Mouse (Mus musculus) WW6 (cell line): Measurements from ENCODE around the gene Anapc5.
A peak's percentile ranks its signal among the peaks of the same experiment; 100 is the strongest.

Experiments used
- DNase-seq: peaks from one replicate; pipeline ENCODE4 v3.0.0-alpha.2; 2013; ENCODE audit warnings: low read depth, low spot score

The Anapc5 gene

DNA sequence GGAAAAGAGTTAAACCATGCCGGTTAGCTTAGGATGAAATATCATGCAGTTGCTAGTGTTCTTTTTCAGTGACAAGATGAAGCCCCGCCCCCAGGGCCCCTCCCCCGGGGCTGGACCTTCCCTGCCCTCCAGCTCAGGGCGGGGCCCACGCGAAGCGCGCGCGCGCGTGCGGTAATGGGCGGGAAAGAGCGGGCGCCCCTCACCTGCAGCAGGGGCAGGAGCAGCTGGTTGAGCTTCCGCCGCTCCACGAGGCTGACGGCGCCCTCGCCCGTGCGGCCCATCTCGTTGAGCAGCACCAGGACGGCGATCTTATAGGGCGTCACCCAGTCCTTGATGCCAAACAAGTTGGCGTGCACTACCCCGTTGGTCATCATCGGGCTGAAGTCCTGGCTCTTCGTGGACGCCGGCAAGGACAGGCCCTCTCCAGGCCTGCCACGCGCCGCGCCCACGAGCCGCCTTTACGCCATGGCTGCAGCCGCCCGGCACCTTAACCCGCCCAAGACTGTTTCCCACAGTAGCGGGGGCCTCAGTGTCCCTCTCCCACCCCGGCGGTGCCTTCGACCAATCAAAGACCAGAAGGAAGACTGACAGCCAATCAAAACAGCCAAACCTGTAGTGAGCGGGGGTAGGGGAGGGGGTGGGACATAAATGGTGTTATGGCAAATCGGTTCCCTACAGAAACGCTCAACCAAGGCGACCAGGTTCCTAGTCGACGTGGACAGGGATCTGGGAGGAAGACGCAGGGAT lies at the start of gene Anapc5:
Anapc5 (minus strand) TSS at position 563 of the 747 bp plus-strand sequence.
- peak; percentile 90 for DNase-seq

DNA sequence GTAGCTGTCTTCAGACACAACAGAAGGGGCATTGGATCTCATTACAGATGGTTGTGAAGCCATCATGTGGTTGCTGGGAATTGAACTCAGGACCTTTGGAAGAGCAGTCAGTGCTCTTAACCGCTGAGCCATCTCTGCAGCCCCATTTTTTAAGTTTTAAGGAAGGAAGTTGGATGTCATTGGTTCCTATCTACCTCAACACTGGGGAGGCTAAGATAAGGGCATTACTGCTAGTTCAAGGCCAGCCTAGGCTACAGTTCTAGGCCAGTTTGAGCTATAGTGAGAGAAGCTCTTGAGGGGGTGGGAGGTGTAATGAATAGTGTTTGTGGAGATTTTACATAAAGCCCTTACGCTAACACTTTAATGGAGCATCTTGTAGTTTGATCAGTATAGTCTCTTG lies 41.9 kb upstream of the Anapc5 start:
- no peak for DNase-seq

- no peak for DNase-seq
Measured at GRCm38 (mm10) chr5:122855858-122856257, 34.7 kb upstream of the Anapc5 start.

- no peak for DNase-seq
Measured at GRCm38 (mm10) chr5:122852611-122853010, 31.5 kb upstream of the Anapc5 start.

DNA sequence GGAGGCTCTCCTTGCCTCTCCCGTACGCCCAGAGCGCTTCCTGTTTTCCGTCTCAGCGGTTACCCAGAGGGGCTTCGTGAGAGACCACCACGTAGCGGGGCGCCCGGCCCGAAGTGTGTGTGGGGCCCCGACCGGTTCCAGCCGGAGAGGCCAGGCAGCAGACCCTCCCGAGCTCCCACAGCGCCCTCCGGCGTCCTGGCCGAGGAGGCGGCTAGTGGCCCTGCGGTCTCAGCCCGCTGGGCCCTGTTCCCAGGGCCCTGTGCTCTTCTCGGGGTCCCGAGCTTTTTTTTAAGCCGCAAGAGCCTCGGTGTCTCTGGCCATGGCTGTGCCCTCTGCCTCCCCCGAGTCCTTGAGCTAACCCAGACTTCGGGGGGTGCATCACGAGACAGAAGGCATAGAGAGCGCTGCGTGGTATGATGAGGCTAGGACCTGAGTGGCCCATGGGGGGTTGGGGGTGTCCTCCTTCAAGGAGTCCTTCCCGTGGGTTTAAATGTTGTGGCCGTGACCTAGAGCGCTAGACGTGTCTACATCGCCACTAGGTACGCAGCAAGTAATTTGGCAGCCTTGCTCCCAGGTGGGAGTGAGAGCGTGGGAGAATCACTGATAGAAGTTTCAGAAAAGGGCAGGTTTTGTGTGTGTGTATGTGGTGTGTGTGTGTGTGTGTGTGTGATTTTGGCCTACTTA lies 29.3 kb upstream of the Anapc5 start:
- DNase-seq: no peak

- peak; percentile 93 for DNase-seq
Measured at GRCm38 (mm10) chr5:122849521-122850318, 28.6 kb upstream of the Anapc5 start, which contains the start of gene Rnf34. Rnf34 (plus strand) TSS chr5:122850048.

GRCm38 (mm10) chr5:122843799-122844198 lies 22.7 kb upstream of the Anapc5 start:
- no peak for DNase-seq

DNA sequence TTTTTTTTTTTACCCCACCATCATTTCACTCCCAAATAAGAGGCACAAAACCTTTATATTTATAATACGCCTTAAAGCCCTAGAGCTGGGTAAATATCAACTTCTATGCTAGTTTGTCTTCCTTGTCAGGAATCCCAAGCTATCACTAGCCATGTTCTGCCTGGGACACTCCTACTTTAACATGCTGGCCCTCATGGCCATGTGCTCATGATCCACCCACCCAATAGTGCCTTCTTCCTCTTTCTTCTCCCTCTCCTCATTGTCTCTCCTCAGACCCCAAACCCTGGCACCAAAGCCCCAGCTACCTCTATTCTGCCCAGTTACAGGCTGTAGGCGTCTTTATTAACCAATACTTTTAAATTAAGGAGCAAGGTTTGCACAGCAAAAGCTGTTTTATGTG lies 20.0 kb upstream of the Anapc5 start:
- DNase-seq: no peak

DNA sequence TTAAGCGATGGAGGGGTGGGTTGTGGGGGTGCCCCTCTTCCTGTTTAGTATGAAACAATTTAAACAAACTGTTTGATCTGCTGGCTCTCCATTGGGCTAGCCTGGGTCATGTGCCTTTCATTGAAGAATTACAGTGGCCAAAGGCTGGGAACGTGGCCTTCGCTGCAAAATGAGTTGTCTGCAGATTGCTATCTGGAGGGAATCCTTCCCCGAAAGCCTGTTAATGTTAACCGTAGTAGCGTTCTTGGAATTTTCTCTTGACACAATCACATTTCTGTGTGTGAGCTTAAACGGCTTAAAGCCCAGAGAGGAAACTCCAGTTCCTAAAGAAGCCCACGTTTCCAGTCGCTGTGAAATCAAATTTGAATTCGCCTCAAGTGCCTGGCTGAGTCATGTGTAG lies 11.9 kb upstream of the Anapc5 start:
- no peak for DNase-seq

- DNase-seq: no peak
Measured at GRCm38 (mm10) chr5:122832536-122832935, 11.4 kb upstream of the Anapc5 start.

DNA sequence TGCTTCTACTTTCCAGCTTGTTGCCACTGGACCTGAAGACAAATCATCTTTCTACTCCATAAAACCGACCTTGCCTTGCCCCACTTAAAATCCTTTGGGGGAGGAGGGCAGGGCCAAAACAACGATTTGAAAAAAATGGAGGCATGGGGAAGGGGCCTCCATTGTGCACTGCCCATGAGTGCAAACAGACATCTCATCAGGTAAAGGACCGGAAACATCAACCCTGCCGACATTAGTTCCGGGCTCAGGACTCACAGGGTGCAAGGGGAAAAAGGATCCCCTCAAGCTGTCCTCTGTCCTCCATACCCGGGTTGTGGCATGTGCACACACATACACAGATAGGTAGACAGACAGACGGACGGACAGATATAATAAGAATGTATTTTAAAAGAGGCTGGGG lies 4.0 kb upstream of the Anapc5 start:
- peak; percentile 42 for DNase-seq

- no peak for DNase-seq
Measured at GRCm38 (mm10) chr5:122824450-122824849, 3.3 kb upstream of the Anapc5 start.

DNA sequence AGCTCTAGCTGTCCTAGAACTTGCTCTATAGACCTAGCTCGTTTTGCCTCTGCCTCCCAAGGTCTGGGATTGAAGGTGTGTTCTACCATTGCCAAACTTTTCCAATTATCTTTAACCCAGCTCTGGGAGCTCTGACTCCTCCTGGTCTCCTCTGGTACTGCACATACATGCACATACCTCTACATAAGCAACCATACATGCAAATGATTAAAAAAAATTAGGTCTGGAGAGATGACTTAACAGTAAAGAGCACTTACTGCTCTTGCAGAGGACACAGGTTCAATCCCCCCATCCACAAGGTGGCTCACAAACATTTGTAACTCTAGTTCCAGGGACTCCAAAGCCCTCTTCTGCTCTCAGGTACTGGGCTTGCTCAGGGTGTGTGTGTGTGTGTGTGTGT lies 2.8 kb upstream of the Anapc5 start:
- DNase-seq: peak; percentile 29

DNA sequence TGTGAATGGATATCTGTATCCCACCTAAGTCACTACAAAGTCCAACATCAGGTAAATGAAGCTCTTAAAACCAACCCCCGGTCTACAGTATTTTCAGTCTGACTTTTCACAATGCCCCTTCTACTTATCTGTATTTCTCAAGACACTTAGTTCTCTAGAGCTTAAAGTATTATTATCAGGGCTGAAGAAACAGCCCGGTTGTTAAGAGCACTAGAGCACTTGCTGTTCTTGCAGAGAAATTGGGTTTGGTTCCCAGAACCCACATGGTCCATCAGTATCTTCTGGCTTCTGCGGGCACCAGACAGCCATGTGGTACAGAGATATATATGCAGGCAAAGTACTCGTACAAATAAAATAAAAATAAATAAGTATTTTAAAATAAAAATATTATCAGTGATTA lies 1.3 kb upstream of the Anapc5 start:
- DNase-seq: no peak

DNA sequence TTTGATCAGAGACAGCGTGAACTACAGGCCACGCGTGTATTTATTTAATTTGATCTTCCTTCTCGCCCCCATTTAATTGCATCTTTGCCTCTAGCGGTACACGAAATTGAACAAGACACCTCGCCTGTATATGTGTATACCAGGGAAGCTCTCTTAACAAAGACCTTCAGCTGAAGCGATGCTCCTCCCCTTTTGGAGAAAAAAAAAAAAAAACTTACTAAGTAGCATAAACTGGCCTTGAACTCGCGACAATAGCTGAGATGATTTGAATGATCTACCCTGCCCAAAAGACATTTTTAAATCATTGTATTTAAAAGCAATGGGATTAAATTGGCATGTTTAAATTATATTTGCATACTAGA lies 366 bp upstream of the Anapc5 start:
- no peak for DNase-seq

GRCm38 (mm10) chr5:122812699-122813098 lies 8.4 kb downstream of the Anapc5 start:
- DNase-seq: no peak

DNA sequence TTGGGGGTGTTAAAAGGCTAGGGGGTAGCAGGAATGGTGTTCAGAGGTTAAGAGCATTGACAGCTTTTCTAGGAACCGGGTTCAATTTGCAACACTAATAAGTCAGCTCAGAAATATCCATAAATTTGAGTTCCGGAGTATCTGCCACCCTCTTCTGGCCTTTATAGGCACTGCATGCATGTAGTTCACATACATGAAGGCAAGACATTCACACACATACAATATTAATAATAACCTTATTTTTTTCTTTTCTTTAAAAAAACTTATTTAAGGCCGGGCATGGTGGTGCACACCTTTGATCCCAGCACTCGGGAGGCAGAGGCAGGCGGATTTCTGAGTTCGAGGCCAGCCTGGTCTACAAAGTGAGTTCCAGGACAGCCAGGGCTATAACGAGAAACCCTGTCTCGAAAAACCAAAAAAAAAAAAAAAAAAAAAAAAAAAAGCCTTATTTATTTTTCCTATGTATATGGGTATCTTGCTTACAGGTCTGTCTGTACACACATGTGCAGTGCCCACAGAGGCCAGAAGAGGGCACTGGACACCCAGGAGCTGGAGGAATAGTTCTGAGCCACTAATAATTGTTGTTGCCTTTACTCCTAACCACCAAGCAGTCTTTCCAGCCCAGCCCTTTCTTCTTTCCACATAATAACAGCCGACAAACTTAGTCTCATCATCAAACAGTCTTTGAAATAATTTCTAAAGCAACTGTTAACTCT lies 9.6 kb downstream of the Anapc5 start:
- no peak for DNase-seq

DNA sequence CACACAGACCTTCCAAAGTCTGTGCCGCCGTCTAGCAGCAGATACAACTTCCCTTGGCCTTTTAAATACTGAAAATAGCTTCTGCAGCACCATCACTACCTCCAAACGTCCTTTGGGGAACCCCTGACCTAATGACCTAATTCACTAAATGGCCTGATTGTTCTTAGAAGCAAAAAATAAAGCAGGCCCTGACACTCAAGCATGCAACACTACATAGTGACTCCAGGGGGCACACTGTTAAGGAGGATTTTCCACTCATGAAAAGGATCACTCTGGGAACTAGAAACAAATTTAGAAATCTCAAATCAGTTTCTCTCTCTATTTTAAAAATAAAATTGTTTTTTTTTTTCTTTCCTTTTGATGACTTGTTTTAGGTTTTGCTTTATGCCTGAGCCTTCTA lies 15.6 kb downstream of the Anapc5 start:
- no peak for DNase-seq

DNA sequence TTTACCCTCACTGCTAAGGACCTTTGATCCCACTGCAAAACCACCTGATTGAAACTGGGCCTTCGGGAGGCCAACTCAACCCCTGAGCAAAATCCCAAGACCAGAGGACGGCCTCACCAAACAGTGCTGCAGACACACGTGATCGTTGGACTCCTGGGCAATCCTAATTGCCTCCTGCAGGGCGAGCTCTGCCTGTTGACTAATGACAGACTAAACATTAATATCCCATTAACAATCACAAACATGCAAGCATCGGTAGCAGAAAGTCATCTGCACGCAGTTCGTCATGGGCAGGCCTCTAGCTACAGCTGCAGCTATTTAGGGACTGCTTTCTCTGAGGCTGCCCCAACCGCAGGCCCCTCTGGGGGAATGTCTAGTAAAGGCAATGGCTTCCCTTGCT lies 18.4 kb downstream of the Anapc5 start:
- DNase-seq: no peak

DNA sequence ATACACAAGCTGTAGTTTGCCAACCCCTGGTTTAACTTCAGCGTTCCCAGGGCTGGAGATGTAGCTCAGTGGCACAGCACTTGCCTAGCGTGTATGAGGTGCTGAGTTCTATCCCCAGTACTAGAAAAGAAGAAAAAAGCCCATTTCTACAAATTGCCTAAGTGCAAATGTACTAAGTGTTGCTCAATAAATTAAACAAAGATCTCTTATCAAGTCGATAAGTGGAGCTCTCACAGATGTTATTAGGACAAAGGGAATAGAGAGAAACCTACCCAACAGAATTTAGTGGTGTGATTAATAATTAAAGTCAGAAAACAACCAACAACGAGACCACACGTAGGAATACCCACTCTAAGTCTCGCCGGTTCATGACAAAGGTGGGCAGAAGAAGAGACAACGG lies 19.5 kb downstream of the Anapc5 start:
- DNase-seq: no peak

DNA sequence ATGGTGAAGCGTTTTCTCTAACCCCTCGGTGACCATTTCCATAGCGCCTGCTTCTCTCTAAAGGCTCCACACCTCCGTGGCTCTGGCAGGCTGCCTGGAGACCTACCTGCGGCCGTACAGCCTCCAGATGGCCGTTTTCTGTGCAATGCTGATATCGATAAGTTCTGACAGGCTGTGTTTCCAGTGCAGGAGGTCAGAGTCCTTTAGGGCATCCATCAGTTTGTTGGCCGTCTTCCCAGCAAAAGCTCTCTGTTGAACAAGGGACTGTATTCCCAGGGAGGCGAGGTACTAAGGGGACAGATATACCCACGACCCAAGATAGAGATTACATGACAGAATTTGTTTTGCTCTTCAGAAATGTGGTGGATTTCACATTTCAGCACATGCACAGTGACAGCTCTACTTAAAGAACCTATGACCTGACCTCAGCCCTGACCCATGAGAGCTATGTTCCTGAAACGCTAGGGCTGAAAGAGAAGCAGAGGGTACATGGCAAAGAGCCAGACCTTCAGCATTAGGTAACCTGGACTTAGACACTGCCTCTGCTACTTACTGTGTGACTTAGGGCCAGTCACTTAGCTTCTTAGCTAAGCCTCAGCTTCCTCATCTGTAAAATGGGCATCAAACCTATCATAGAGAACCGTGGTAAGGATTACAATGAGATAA lies 20.7 kb downstream of the Anapc5 start:
- no peak for DNase-seq
